Mouse (Mus musculus) kidney, adult 2 months (tissue): ENCODE data around the gene Tbx1. TPM values are rescaled to one million over a fixed set of nuclear protein-coding genes. Genes with fewer than 3 reads are reported as not detected.
"Not testable (repeated sequence)": the region's sequence is repeated elsewhere in the genome, so short reads cannot be mapped to it uniquely, and the experiment has no call there.

ENCODE experiments used
- DNase-seq: peaks from one replicate; pipeline ENCODE4 v3.0.0; 2021
- H3K27ac ChIP-seq: fragments of 200-500 bp; 2 replicates; pipeline ENCODE4 v1.5.1; 2012; ENCODE audit warnings: low read depth, low read length, control low read depth, inconsistent platforms; ENCODE audit not compliant: insufficient read depth
- H3K27me3 ChIP-seq: fragments of 200-500 bp; replicated peaks from 2 replicates; pipeline ENCODE4 v1.6.1; 2012; ENCODE audit warnings: mild to moderate bottlenecking, moderate library complexity, low read length, inconsistent platforms; ENCODE audit not compliant: control insufficient read depth, insufficient read depth
- H3K36me3 ChIP-seq: fragments of 200-500 bp; 2 replicates; pipeline ENCODE4 v1.6.1; 2012; ENCODE audit warnings: mild to moderate bottlenecking, moderate library complexity, low read length, inconsistent platforms; ENCODE audit not compliant: control insufficient read depth, insufficient read depth
- H3K4me1 ChIP-seq: fragments of 200-500 bp; 2 replicates; pipeline ENCODE4 v1.6.1; 2011; ENCODE audit warnings: low read length; ENCODE audit not compliant: control insufficient read depth, insufficient read depth
- H3K4me3 ChIP-seq: fragments of 200-500 bp; 2 replicates; pipeline ENCODE4 v1.5.1; 2011; ENCODE audit warnings: mild to moderate bottlenecking, low read depth, low read length, control low read depth; ENCODE audit not compliant: insufficient read depth
- CTCF ChIP-seq: fragments of 200-500 bp; conservative IDR thresholded peaks from 2 replicates; pipeline ENCODE4 v1.5.1; 2011; ENCODE audit warnings: low read depth, mild to moderate bottlenecking, control low read depth, low read length, moderate library complexity, mixed read lengths; ENCODE audit not compliant: insufficient read depth, insufficient read length
- POLR2A ChIP-seq: fragments of 200-500 bp; IDR thresholded peaks from one replicate; pipeline ENCODE4 v1.6.1; 2011; ENCODE audit warnings: low read depth, low read length, control low read depth
- WGBS: fragments of 180-500 bp; shearing (Covaris S2); methylation state at CpG from one replicate; pipeline ENCODE4 v1.1.7; 2018; 5-methylcytosine and 5-hydroxymethylcytosine counted together
- polyA plus RNA-seq: library from polyadenylated mRNA; depleted of rRNA; stranded (reverse); fragments of >200 nt; gene quantifications from 2 replicates; pipeline ENCODE4 v1.2.3, GENCODE M21; 2012; rRNA removed

Gene Tbx1
- polyA plus RNA-seq, 1 experiment: 1.7 TPM

DNA sequence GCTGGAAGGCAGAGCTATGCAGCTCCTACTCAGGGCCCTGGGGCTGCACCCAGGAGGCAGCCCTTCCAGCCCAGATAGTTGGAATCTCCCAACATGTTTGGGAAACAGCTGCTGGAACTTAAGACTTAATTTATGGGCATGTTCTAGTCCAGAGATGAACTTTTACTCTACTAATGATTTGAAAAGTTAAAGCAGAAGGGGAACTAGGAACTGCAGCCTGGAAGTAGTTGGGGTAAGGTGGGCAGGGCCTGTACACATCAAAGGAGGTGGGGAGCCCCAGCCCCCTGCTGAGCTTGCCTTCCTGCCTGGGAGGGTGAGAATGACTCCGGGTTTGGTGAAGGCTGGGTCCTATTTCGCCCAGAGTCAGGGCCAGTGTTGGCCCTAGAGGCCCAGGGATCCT, 35.8 kb downstream of the Tbx1 start:
- H3K36me3 ChIP-seq: no peaks in the 10 kb centered on the region
- no peak overlapping the region for H3K27ac ChIP-seq
- DNase-seq: no peak
- 63% methylated on average over 2 of the region's 2 CpGs for WGBS
- no peaks in the 10 kb centered on the region for H3K27me3 ChIP-seq
- H3K4me1 ChIP-seq: no peaks in the 10 kb centered on the region
- TF ChIP-seq POLR2A: no peak
- no peak for TF ChIP-seq CTCF
- no peak overlapping the region for H3K4me3 ChIP-seq

DNA sequence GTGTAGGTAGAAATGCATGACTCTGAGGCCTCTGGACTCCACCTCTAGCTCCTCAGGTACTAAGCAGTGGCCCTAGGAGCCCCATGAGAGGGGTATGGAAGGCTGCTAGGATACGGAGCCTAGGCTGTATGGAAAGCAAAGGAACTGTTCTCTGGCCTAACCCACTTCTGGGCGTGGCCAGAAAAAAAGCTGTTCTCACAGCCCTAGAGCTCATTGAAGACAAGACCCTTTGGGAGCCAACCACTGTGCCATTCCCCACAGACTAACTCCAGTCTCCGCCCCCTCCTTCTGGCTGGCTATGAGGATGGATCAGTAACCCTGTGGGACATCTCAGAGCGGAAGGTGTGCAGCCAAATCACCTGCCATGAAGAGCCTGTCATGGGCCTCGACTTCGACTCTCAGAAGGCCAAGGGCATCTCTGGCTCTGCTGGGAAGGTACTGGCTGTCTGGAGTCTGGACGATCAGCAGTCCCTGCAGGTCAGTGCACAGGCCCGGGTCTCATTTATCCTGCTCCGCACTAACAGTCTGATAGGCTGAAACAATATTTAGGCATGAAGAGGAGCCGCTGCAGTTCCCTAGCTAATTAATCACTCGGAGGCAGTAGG, 38.3 kb downstream of the Tbx1 start:
- TF ChIP-seq CTCF (no peak), POLR2A (no peak)
- Histone ChIP-seq H3K4me3 (no peak overlapping the region), H3K36me3 (no peaks in the 10 kb centered on the region), H3K27me3 (no peaks in the 10 kb centered on the region), H3K4me1 (no peaks in the 10 kb centered on the region), H3K27ac (no peak overlapping the region)
- 67% methylated on average over 11 of the region's 11 CpGs for WGBS
- DNase-seq: no peak

DNA sequence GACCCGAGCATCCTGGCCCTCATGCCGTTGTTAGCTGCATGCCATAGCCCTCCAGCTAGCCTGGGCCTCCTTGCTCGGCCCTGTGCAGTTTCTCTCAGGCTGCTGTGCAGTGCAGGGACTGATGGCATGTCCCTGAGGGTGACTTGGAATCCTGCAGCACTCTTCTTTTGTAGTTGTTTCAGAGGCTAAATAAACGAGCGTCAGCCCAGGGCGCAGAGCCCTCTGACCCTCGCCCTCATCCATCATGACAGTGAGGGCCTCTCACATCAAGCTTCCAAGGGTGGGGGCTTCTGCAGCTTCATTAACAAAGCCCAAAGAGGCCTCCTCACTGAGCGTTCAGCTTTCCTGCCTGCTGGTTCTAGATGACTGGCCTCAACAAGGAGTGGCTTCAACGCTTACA, 38.9 kb downstream of the Tbx1 start:
- 55% methylated on average over 9 of the region's 9 CpGs for WGBS
- no peak overlapping the region for H3K27ac ChIP-seq
- no peaks in the 10 kb centered on the region for H3K36me3 ChIP-seq
- no peak overlapping the region for H3K4me3 ChIP-seq
- no peak for TF ChIP-seq POLR2A
- no peak for TF ChIP-seq CTCF
- no peaks in the 10 kb centered on the region for H3K27me3 ChIP-seq
- H3K4me1 ChIP-seq: no peaks in the 10 kb centered on the region
- DNase-seq: no peak

DNA sequence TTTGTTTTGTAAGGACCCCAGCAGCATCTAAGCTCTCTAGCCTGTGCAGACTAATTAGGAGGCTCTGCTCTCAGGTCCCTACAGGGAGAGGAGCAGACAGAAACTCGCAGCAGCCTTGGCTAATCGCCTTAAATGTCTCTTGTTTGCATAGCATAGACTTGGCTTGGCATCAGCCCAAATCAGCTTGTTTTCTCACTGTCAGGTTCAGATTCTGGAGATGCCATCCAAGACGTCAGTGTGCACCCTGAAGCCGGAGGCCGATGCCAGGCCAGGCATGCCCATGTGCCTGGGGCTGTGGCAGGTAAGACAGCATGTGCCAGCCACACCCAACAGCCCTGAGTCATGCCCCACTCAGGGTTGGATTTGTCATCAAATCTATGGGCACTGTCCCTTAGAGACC, 42.6 kb downstream of the Tbx1 start:
- WGBS: 83% methylated on average over 5 of the region's 5 CpGs

DNA sequence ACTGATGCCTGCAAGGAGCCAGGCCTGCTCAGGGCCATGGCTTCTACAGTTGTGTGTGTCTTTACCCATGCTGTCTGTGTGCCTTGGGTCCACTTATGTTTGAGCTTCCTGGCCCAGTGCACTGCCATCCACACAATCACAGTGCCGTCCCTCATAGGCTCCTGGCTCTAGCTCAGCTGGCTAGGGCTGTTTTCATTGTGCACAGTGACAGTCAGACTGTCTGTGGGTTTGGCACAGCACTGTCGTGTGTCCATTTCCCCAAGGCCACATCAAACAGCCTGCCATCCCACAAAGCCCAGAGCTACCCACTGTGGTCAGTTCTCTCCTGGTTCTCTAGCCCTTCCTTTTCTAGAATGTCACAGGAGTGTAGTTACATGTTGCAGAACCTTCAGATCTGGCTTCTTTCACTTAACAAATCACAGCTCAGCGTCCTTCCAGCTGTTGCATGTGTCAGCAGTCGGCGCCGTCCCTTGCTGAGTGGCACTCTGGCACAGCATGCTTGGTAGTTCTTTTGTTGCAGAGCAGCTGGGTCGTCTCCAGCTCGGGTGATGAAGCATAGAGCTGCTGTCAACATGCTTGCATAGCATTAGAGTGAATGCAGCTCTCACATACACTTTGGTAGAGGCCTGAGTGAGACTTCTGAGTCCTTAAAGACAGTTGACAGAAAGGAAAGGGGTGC, 47.2 kb downstream of the Tbx1 start:
- Histone ChIP-seq H3K4me3 (no peak overlapping the region), H3K27me3 (no peaks in the 10 kb centered on the region), H3K27ac (no peak overlapping the region), H3K4me1 (no peaks in the 10 kb centered on the region), H3K36me3 (no peaks in the 10 kb centered on the region)
- no peak for TF ChIP-seq CTCF
- TF ChIP-seq POLR2A: no peak
- 67% methylated on average over 8 of the region's 8 CpGs for WGBS
- no peak for DNase-seq

More for the DNA sequence above, 42.6 kb downstream of the Tbx1 start:
- no peak overlapping the region for H3K27ac ChIP-seq
- H3K4me1 ChIP-seq: no peaks in the 10 kb centered on the region
- DNase-seq: no peak
- H3K27me3 ChIP-seq: no peaks in the 10 kb centered on the region
- no peak overlapping the region for H3K4me3 ChIP-seq
- H3K36me3 ChIP-seq: no peaks in the 10 kb centered on the region
- no peak for TF ChIP-seq POLR2A
- no peak for TF ChIP-seq CTCF

DNA sequence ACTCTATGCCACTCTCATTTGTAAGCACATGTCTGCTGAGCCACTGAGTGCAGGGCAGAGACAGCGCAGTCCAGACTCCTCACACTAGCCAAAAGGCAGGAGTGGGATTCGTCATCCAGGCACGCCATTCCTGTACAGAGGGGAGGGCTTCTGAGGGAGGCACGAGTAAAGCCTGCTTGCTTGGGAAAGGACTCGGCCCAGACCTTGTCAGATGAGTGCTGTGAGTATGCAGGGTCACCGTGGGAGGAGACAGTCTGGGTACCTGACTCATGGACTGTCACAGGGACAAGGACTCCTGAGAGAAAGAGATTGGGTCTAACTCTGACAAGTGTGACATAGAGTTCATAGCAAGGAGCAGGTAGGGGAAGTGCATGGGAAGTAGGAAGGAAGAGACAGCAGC, 51.2 kb downstream of the Tbx1 start:
- Histone ChIP-seq H3K36me3 (no peaks in the 10 kb centered on the region), H3K27me3 (no peaks in the 10 kb centered on the region), H3K4me1 (no peaks in the 10 kb centered on the region), H3K27ac (no peak overlapping the region), H3K4me3 (no peak overlapping the region)
- TF ChIP-seq POLR2A (no peak), CTCF (no peak)
- DNase-seq: no peak
- WGBS: 61% methylated on average over 6 of the region's 6 CpGs

DNA sequence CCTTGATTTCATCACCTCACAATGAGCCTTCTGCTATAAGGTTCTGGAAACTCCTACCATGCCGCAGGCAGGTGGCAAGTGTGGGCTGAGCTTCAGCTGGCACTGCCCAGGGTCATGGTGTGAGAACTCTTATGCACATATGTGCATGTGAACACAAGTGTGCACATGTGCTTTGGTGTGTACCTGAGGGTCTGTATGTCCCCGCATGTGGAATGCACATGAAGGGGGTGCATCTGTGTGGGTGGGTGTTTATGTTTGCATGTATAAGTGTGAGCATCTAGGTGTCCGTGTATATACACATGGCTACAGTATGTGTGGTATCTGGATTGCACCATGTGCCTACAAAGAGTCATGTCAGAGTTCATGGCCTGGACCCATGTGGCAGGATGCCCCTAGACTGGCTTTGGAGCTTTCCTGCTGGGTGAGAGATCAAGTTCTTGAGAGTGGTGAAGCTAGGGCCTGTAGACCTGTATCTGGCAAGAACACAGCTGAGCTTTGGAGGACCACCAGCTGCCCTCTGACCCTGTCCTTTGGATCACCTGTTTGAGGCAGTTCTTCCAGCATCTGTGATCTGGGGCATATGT, 53.0 kb downstream of the Tbx1 start:
- no peaks in the 10 kb centered on the region for H3K36me3 ChIP-seq
- no peak overlapping the region for H3K4me3 ChIP-seq
- no peaks in the 10 kb centered on the region for H3K4me1 ChIP-seq
- 92% methylated on average over 3 of the region's 3 CpGs for WGBS
- H3K27ac ChIP-seq: no peak overlapping the region
- DNase-seq: no peak
- H3K27me3 ChIP-seq: no peaks in the 10 kb centered on the region
- TF ChIP-seq CTCF: no peak
- TF ChIP-seq POLR2A: no peak

DNA sequence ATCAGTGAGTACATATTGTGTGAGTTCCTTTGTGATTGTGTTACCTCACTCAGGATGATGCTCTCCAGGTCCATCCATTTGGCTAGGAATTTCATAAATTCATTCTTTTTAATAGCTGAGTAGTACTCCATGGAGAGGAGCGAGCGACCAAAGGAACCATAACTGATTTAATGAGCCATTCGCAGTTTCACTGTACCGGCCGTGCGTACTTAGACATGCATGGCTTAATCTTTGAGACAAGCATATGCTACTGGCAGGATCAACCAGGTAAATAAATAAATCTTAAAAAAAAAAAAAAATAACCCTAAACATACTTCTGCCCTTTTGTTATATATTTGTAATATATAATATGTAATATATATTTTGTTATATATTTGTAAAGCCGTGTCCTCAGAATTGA, 57.4 kb downstream of the Tbx1 start:
- H3K4me3 ChIP-seq, DNase-seq, H3K36me3 ChIP-seq, H3K27ac ChIP-seq, H3K27me3 ChIP-seq, H3K4me1 ChIP-seq: not testable (repeated sequence)
- WGBS: 90% methylated on average over 7 of the region's 7 CpGs

Other genes with a start within 250 kb of the Tbx1 start
- gene Tango2, start 242.6 kb downstream of the Tbx1 start, polyA plus RNA-seq: 147 and 158 TPM in 2 replicates
- 94.2 and 98.5 TPM in 2 replicates for gene Arvcf, start 242.5 kb downstream of the Tbx1 start, polyA plus RNA-seq
- 35.2 and 39.1 TPM in 2 replicates for gene Txnrd2, start 164.3 kb downstream of the Tbx1 start, polyA plus RNA-seq
- 519 and 582 TPM in 2 replicates for gene Comt, start 163.8 kb downstream of the Tbx1 start, polyA plus RNA-seq
- 10.7 and 15.8 TPM in 2 replicates for gene Gnb1l, start 92.0 kb downstream of the Tbx1 start, polyA plus RNA-seq
- 5.0 and 6.9 TPM in 2 replicates for gene Rtl10, start 91.8 kb downstream of the Tbx1 start, polyA plus RNA-seq
- 0.34 and 0.69 TPM in 2 replicates for gene Gp1bb, start 31.7 kb upstream of the Tbx1 start, polyA plus RNA-seq
- gene Gm49601, start 35.8 kb upstream of the Tbx1 start, polyA plus RNA-seq: 1.1 and 1.4 TPM in 2 replicates
- gene Sept5, start 39.3 kb upstream of the Tbx1 start, polyA plus RNA-seq: 3.1 and 3.8 TPM in 2 replicates
- 28.1 and 33.6 TPM in 2 replicates for gene Cldn5, start 186.2 kb upstream of the Tbx1 start, polyA plus RNA-seq
- 29.3 and 32.3 TPM in 2 replicates for gene Ufd1, start 221.1 kb upstream of the Tbx1 start, polyA plus RNA-seq
- gene Cdc45, start 221.3 kb upstream of the Tbx1 start, polyA plus RNA-seq: 2.2 and 3.6 TPM in 2 replicates
- 52.5 and 56.0 TPM in 2 replicates for gene 2510002D24Rik, start 245.9 kb upstream of the Tbx1 start, polyA plus RNA-seq
- gene Gm28539, start 245.9 kb upstream of the Tbx1 start, polyA plus RNA-seq: 0.27 TPM in 1 of 2 replicates, not detected in the other